Comparison of ENCODE assay signal across 9 mouse cellular contexts in the genomic region with DNA sequence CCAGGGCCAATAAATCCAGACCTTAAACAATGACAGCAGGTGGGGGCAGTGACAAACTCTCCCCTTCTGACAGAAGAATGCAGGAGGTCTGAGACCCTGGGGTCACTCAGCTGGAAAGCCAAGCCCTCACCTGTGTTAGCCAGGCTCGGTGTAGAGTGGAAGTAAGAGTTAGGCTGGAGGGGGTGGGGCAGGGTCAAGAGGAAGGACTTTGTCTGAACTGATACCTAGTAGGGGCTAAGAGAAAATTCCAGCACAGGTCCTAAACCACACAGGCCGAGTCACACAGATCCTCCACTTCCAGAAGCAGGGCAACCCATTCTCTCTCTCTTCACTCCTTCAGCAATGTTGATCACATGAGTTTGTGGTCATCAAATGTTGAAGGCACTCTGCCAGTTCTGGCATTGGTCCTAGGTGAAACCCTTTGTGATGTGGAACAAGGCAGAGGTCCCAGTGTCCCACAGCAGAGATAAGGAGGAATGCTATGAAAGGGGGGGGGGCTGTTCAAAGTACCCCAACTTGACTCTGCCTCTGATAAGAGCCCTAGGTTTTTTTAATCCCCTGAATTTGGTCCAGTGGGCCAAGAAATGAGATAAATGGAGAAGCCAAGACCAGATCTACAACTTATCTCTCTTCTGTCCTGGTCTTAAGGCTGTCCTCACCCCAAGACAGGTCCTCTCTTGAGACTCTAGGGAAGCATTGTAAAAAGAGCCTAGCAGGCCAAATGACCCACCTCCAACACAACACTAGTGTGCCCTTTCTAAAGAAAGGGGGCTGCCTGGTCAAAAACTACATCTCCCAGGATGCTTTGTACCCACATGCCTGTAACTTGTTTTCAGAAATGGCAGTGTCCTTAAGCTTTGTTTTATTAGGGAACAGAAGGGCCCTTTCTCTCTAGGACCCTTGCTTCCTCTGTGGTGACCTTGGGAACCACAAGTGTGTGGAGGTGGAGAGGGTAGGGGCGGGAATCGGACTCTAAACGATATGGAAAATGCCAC.
DNase-seq lines count a peak whose midpoint lies in the region; ATAC-seq lines count a peak whose summit lies in the region.
"Had no signal": no experiment of that assay in that cellular context is flagged by ENCODE, and none has a peak within 500 bp of the region (broad histone marks: within the 10 kb centered on the region; RNA-seq: fewer than 3 reads in every experiment).

No protein-coding gene starts in this region.

- no peaks in the 10 kb centered on the region for H3K27me3 ChIP-seq in heart, embryonic 16.5 days (ENCODE audit: control insufficient read depth, insufficient read depth, low read length)
- no peaks in the 10 kb centered on the region for H3K27me3 ChIP-seq in liver, embryonic 12.5 days (replicated peaks)
- H3K27me3 ChIP-seq: limb, embryonic 15.5 days had no signal

- peak; percentile 61 for ATAC-seq in heart, embryonic 16.5 days (replicated peaks; ENCODE audit: extremely low read depth, insufficient read depth, low FRiP score)
- peak; percentile 52 for ATAC-seq in liver, embryonic 12.5 days

- no peak overlapping the region for H3K4me2 ChIP-seq in heart, embryonic 16.5 days (ENCODE audit: low read depth, low read length)
- no peak overlapping the region for H3K4me2 ChIP-seq in liver, embryonic 12.5 days
- H3K4me2 ChIP-seq: limb, embryonic 15.5 days had no signal

- DNase-seq in kidney, adult 18-20 months, result peak; percentile 62
- no peak for DNase-seq in kidney, adult 9 months
- DNase-seq in adrenal gland, postnatal 36 days, result peak; percentile 49 to 73
- DNase-seq in cerebellum, postnatal 14 days, result no peak
- DNase-seq in cerebellum, postnatal 25 days, result no peak
- DNase-seq in frontal cortex, postnatal 25 days (ENCODE audit: low spot score in 2 of 2), result no peak

- H3K36me3 ChIP-seq in heart, embryonic 16.5 days (ENCODE audit: control insufficient read depth, insufficient read depth), result no peaks in the 10 kb centered on the region
- H3K36me3 ChIP-seq in liver, embryonic 12.5 days, result no peaks in the 10 kb centered on the region
- H3K36me3 ChIP-seq: limb, embryonic 15.5 days had no signal

- peak overlapping the region; percentile 76 for H3K27ac ChIP-seq in heart, embryonic 16.5 days (ENCODE audit: low read length)
- H3K27ac ChIP-seq in liver, embryonic 12.5 days, result peak overlapping the region; percentile 41; the same call in 1 of the 2 replicates
- H3K27ac ChIP-seq: limb, embryonic 15.5 days had no signal

- no peak overlapping the region for H3K4me3 ChIP-seq in heart, embryonic 16.5 days (ENCODE audit: low read length)
- no peak overlapping the region for H3K4me3 ChIP-seq in liver, embryonic 12.5 days
- H3K4me3 ChIP-seq: limb, embryonic 15.5 days had no signal

- H3K9me3 ChIP-seq in heart, embryonic 16.5 days (replicated peaks; ENCODE audit: control insufficient read depth, low read length), result no peaks in the 10 kb centered on the region
- H3K9me3 ChIP-seq in liver, embryonic 12.5 days (replicated peaks), result no peaks in the 10 kb centered on the region
- H3K9me3 ChIP-seq: limb, embryonic 15.5 days had no signal

- peaks cover 50% of the 10 kb centered on the region for H3K4me1 ChIP-seq in heart, embryonic 16.5 days (ENCODE audit: control insufficient read depth, insufficient read depth, low read length)
- H3K4me1 ChIP-seq in liver, embryonic 12.5 days, result peaks cover 26% of the 10 kb centered on the region

- H3K9ac ChIP-seq in heart, embryonic 16.5 days (ENCODE audit: low read length), result no peak overlapping the region
- H3K9ac ChIP-seq in liver, embryonic 12.5 days, result no peak overlapping the region
- H3K9ac ChIP-seq: limb, embryonic 15.5 days had no signal

- 37% methylated on average over 5 of the region's 5 CpGs for WGBS in heart, embryonic 16.5 days
- WGBS in liver, embryonic 12.5 days (ENCODE audit: insufficient replicate concordance), result 21% methylated on average over 5 of the region's 5 CpGs

Comparison
In these comparisons a context has a peak if more than half of its experiments do, and no peak if none do; other contexts are left out.
1. DNase-seq: peak in kidney, adult 18-20 months (single experiment) and adrenal gland, postnatal 36 days (2 of 2); none in kidney, adult 9 months (single experiment), cerebellum, postnatal 14 days (0 of 2), cerebellum, postnatal 25 days (0 of 2) and frontal cortex, postnatal 25 days (0 of 2).